Mouse (Mus musculus) embryonic facial prominence, embryonic 13.5 days (tissue): ENCODE measurements around the gene Cdc42se2. TPM values are rescaled to one million over a fixed set of nuclear protein-coding genes. Genes with fewer than 3 reads are reported as not detected.

Source experiments
- ATAC-seq: fragments of 200-750 bp; cut with Nextera tagmentation; 2 replicates; pipeline ENCODE4 v1.8.0; 2017; ENCODE audit warnings: low read depth; ENCODE audit not compliant: insufficient number of reproducible peaks, insufficient read depth, low FRiP score, low TSS enrichment
- H3K27ac ChIP-seq: fragments of 300-500 bp; sonication (generic); 2 replicates; pipeline ENCODE4 v1.5.1; 2015; ENCODE audit warnings: moderate library complexity, mild to moderate bottlenecking, inconsistent platforms
- H3K27me3 ChIP-seq: fragments of 300-500 bp; sonication (generic); 2 replicates; pipeline ENCODE4 v1.6.1; 2015; ENCODE audit warnings: mild to moderate bottlenecking, inconsistent platforms
- H3K36me3 ChIP-seq: fragments of 300-500 bp; sonication (generic); 2 replicates; pipeline ENCODE4 v1.6.1; 2015; ENCODE audit warnings: mild to moderate bottlenecking, inconsistent platforms
- H3K4me1 ChIP-seq: fragments of 300-500 bp; sonication (generic); 2 replicates; pipeline ENCODE4 v1.6.1; 2015; ENCODE audit warnings: inconsistent platforms
- H3K4me2 ChIP-seq: fragments of 300-500 bp; sonication (generic); 2 replicates; pipeline ENCODE4 v1.6.1; 2015; ENCODE audit warnings: moderate library complexity, mild to moderate bottlenecking, inconsistent platforms
- H3K4me3 ChIP-seq: fragments of 300-500 bp; sonication (generic); 2 replicates; pipeline ENCODE4 v1.5.1; 2015; ENCODE audit warnings: mild to moderate bottlenecking, inconsistent platforms
- H3K9ac ChIP-seq: fragments of 300-500 bp; sonication (generic); 2 replicates; pipeline ENCODE4 v1.6.1; 2015; ENCODE audit warnings: mild to moderate bottlenecking, inconsistent platforms
- H3K9me3 ChIP-seq: fragments of 300-500 bp; sonication (generic); 2 replicates; pipeline ENCODE4 v1.6.1; 2016; ENCODE audit warnings: inconsistent platforms
- WGBS: fragments of 180-500 bp; shearing (Covaris S2); methylation state at CpG from one replicate; pipeline ENCODE4 v1.1.7; 2015; ENCODE audit warnings: mixed read lengths; 5-methylcytosine and 5-hydroxymethylcytosine counted together
- polyA plus RNA-seq: library from polyadenylated mRNA; unstranded; fragments of >200 nt; fragmentation: Nextera tagmentation; extraction: Ambion mirVana; gene quantifications from 2 replicates; pipeline ENCODE4 v1.2.1, GENCODE M21; 2015

The Cdc42se2 gene
- polyA plus RNA-seq, 1 experiment from 2014 or later, result 86.2 TPM

GRCm38 (mm10) chr11:54698636-54699035, 88.8 kb downstream of the Cdc42se2 start:
- 91% methylated on average over 7 of the region's 7 CpGs for WGBS
- Histone ChIP-seq H3K9ac (no peak overlapping the region), H3K27me3 (no peaks in the 10 kb centered on the region), H3K4me3 (no peak overlapping the region), H3K9me3 (no peaks in the 10 kb centered on the region), H3K4me1 (no peaks in the 10 kb centered on the region), H3K27ac (no peak overlapping the region), H3K36me3 (peaks cover 33% of the 10 kb centered on the region), H3K4me2 (no peak overlapping the region)
- no peak for ATAC-seq

GRCm38 (mm10) chr11:54697611-54698010, 89.9 kb downstream of the Cdc42se2 start:
- H3K27ac ChIP-seq, result no peak overlapping the region
- ATAC-seq, result no peak
- no peaks in the 10 kb centered on the region for H3K4me1 ChIP-seq
- H3K9ac ChIP-seq, result no peak overlapping the region
- no peak overlapping the region for H3K4me3 ChIP-seq
- H3K27me3 ChIP-seq, result no peaks in the 10 kb centered on the region
- no peak overlapping the region for H3K4me2 ChIP-seq
- H3K9me3 ChIP-seq, result no peaks in the 10 kb centered on the region
- 86% methylated on average over 5 of the region's 5 CpGs for WGBS
- peaks cover 37% of the 10 kb centered on the region for H3K36me3 ChIP-seq

GRCm38 (mm10) chr11:54695951-54696350, 91.5 kb downstream of the Cdc42se2 start:
- Histone ChIP-seq H3K4me1 (no peaks in the 10 kb centered on the region), H3K9me3 (no peaks in the 10 kb centered on the region), H3K36me3 (peaks cover 48% of the 10 kb centered on the region), H3K4me2 (no peak overlapping the region), H3K4me3 (no peak overlapping the region), H3K9ac (no peak overlapping the region), H3K27ac (no peak overlapping the region), H3K27me3 (no peaks in the 10 kb centered on the region)
- ATAC-seq, result no peak
- WGBS, result 68% methylated on average over 4 of the region's 4 CpGs

- ATAC-seq, result no peak
- Histone ChIP-seq H3K27me3 (no peaks in the 10 kb centered on the region), H3K4me3 (no peak overlapping the region), H3K4me2 (no peak overlapping the region), H3K4me1 (no peaks in the 10 kb centered on the region), H3K9me3 (no peaks in the 10 kb centered on the region), H3K9ac (no peak overlapping the region), H3K27ac (no peak overlapping the region), H3K36me3 (peaks cover 51% of the 10 kb centered on the region)
- 87% methylated on average over 8 of the region's 8 CpGs for WGBS
Observed at GRCm38 (mm10) chr11:54694291-54694690, 93.2 kb downstream of the Cdc42se2 start.

- Histone ChIP-seq H3K9ac (no peak overlapping the region), H3K27me3 (no peaks in the 10 kb centered on the region), H3K9me3 (no peaks in the 10 kb centered on the region), H3K27ac (no peak overlapping the region), H3K36me3 (peaks cover 51% of the 10 kb centered on the region), H3K4me3 (no peak overlapping the region), H3K4me2 (no peak overlapping the region), H3K4me1 (peaks cover 4% of the 10 kb centered on the region)
- ATAC-seq, result no peak
- 86% methylated on average over 6 of the region's 6 CpGs for WGBS
Observed at GRCm38 (mm10) chr11:54693696-54694095, 93.8 kb downstream of the Cdc42se2 start.

- Histone ChIP-seq H3K4me3 (no peak overlapping the region), H3K4me1 (peaks cover 11% of the 10 kb centered on the region), H3K9ac (no peak overlapping the region), H3K27ac (no peak overlapping the region), H3K9me3 (no peaks in the 10 kb centered on the region), H3K4me2 (no peak overlapping the region), H3K36me3 (peaks cover 41% of the 10 kb centered on the region), H3K27me3 (no peaks in the 10 kb centered on the region)
- WGBS, result 81% methylated on average over 4 of the region's 4 CpGs
- ATAC-seq, result no peak
Observed at GRCm38 (mm10) chr11:54691179-54691578, 96.3 kb downstream of the Cdc42se2 start.

- Histone ChIP-seq H3K36me3 (peaks cover 40% of the 10 kb centered on the region), H3K4me2 (no peak overlapping the region), H3K4me3 (no peak overlapping the region)
Observed at GRCm38 (mm10) chr11:54690171-54690570, 97.3 kb downstream of the Cdc42se2 start.

GRCm38 (mm10) chr11:54684831-54685230, 102.6 kb downstream of the Cdc42se2 start:
- no peak overlapping the region for H3K27ac ChIP-seq
- WGBS, result 88% methylated on average over 2 of the region's 2 CpGs
- H3K36me3 ChIP-seq, result peaks cover 43% of the 10 kb centered on the region
- H3K9ac ChIP-seq, result no peak overlapping the region
- peaks cover 11% of the 10 kb centered on the region for H3K4me1 ChIP-seq
- no peak for ATAC-seq
- no peaks in the 10 kb centered on the region for H3K27me3 ChIP-seq
- no peaks in the 10 kb centered on the region for H3K9me3 ChIP-seq
- no peak overlapping the region for H3K4me2 ChIP-seq
- H3K4me3 ChIP-seq, result no peak overlapping the region

More at GRCm38 (mm10) chr11:54690171-54690570, 97.3 kb downstream of the Cdc42se2 start:
- no peak overlapping the region for H3K27ac ChIP-seq
- WGBS, result 86% methylated on average over 4 of the region's 4 CpGs
- H3K9me3 ChIP-seq, result no peaks in the 10 kb centered on the region
- H3K9ac ChIP-seq, result no peak overlapping the region
- no peaks in the 10 kb centered on the region for H3K27me3 ChIP-seq
- H3K4me1 ChIP-seq, result peaks cover 11% of the 10 kb centered on the region
- ATAC-seq, result no peak

GRCm38 (mm10) chr11:54679141-54679540, 108.3 kb downstream of the Cdc42se2 start:
- H3K27ac ChIP-seq, result no peak overlapping the region
- H3K9me3 ChIP-seq, result no peaks in the 10 kb centered on the region
- H3K36me3 ChIP-seq, result peaks cover 49% of the 10 kb centered on the region
- no peak overlapping the region for H3K9ac ChIP-seq
- no peaks in the 10 kb centered on the region for H3K4me1 ChIP-seq
- no peak for ATAC-seq
- no peaks in the 10 kb centered on the region for H3K27me3 ChIP-seq
- WGBS, result 95% methylated on average over 2 of the region's 2 CpGs
- H3K4me2 ChIP-seq, result no peak overlapping the region
- no peak overlapping the region for H3K4me3 ChIP-seq

- ATAC-seq, result no peak
- no peak overlapping the region for H3K9ac ChIP-seq
- H3K36me3 ChIP-seq, result peaks cover 33% of the 10 kb centered on the region
- H3K27me3 ChIP-seq, result no peaks in the 10 kb centered on the region
- H3K27ac ChIP-seq, result no peak overlapping the region
- 96% methylated on average over 2 of the region's 2 CpGs for WGBS
- H3K4me3 ChIP-seq, result no peak overlapping the region
- H3K4me1 ChIP-seq, result no peaks in the 10 kb centered on the region
- H3K9me3 ChIP-seq, result no peaks in the 10 kb centered on the region
- H3K4me2 ChIP-seq, result no peak overlapping the region
Observed at GRCm38 (mm10) chr11:54675792-54676489, 111.5 kb downstream of the Cdc42se2 start.

GRCm38 (mm10) chr11:54673575-54674298, 113.7 kb downstream of the Cdc42se2 start:
- Histone ChIP-seq H3K4me2 (no peak overlapping the region), H3K36me3 (peaks cover 14% of the 10 kb centered on the region), H3K9ac (no peak overlapping the region), H3K4me3 (no peak overlapping the region), H3K4me1 (no peaks in the 10 kb centered on the region), H3K27ac (no peak overlapping the region), H3K9me3 (no peaks in the 10 kb centered on the region), H3K27me3 (no peaks in the 10 kb centered on the region)
- 78% methylated on average over 8 of the region's 8 CpGs for WGBS
- no peak for ATAC-seq
